Mouse (Mus musculus): ENCODE measurements around the gene Mcm7.

GRCm38 (mm10) chr5:138165594-138165993, 6.6 kb downstream of the Mcm7 start:
- no peak for TF ChIP-seq CTCF (IDR thresholded peaks at IDR 0.05; ENCODE audit: control insufficient read depth, insufficient read depth, insufficient replicate concordance, low read depth, low read length)
- TF ChIP-seq POLR2A (IDR thresholded peaks at IDR 0.05; ENCODE audit: control insufficient read depth, low read depth, low read length) = no peak

Measured in testis, adult 2 months (tissue).